Mouse (Mus musculus) hindbrain, embryonic 15.5 days (tissue): ENCODE measurements around the gene Robo1. TPM values are rescaled to one million over a fixed set of nuclear protein-coding genes. Genes with fewer than 3 reads are reported as not detected.

Experiments used
- ATAC-seq: fragments of 200-750 bp; cut with Nextera tagmentation; 2 replicates; pipeline ENCODE4 v1.8.0; 2017; ENCODE audit warnings: low read depth, moderate number of reproducible peaks, moderate TSS enrichment; ENCODE audit not compliant: low FRiP score
- H3K27ac ChIP-seq: fragments of 300-500 bp; sonication (generic); replicated peaks from 2 replicates; pipeline ENCODE4 v1.5.1; 2015; ENCODE audit warnings: mild to moderate bottlenecking, inconsistent platforms
- H3K27me3 ChIP-seq: fragments of 300-500 bp; sonication (generic); 2 replicates; pipeline ENCODE4 v1.6.1; 2015; ENCODE audit warnings: control low read depth, inconsistent platforms
- H3K36me3 ChIP-seq: fragments of 300-500 bp; sonication (generic); 2 replicates; pipeline ENCODE4 v1.6.1; 2015; ENCODE audit warnings: control low read depth, inconsistent platforms
- H3K4me1 ChIP-seq: fragments of 300-500 bp; sonication (generic); replicated peaks from 2 replicates; pipeline ENCODE4 v1.6.1; 2015; ENCODE audit warnings: control low read depth, inconsistent platforms
- H3K4me2 ChIP-seq: fragments of 300-500 bp; sonication (generic); 2 replicates; pipeline ENCODE4 v1.6.1; 2015; ENCODE audit warnings: moderate library complexity, mild to moderate bottlenecking, inconsistent platforms
- H3K4me3 ChIP-seq: fragments of 300-500 bp; sonication (generic); 2 replicates; pipeline ENCODE4 v1.5.1; 2015; ENCODE audit warnings: mild to moderate bottlenecking, inconsistent platforms
- H3K9ac ChIP-seq: fragments of 300-500 bp; sonication (generic); 2 replicates; pipeline ENCODE4 v1.6.1; 2015; ENCODE audit warnings: inconsistent platforms
- H3K9me3 ChIP-seq: fragments of 300-500 bp; sonication (generic); 2 replicates; pipeline ENCODE4 v1.6.1; 2016; ENCODE audit warnings: control low read depth, inconsistent platforms
- WGBS: fragments of 180-500 bp; shearing (Covaris S2); methylation state at CpG from one replicate; pipeline ENCODE4 v1.1.7; 2015; 5-methylcytosine and 5-hydroxymethylcytosine counted together
- polyA plus RNA-seq: library from polyadenylated mRNA; unstranded; fragments of >200 nt; fragmentation: Nextera tagmentation; extraction: Ambion mirVana; gene quantifications from 2 replicates; pipeline ENCODE4 v1.2.1, GENCODE M21; 2015

The Robo1 gene
- polyA plus RNA-seq, 1 experiment from 2014 or later = 33.1 TPM

DNA sequence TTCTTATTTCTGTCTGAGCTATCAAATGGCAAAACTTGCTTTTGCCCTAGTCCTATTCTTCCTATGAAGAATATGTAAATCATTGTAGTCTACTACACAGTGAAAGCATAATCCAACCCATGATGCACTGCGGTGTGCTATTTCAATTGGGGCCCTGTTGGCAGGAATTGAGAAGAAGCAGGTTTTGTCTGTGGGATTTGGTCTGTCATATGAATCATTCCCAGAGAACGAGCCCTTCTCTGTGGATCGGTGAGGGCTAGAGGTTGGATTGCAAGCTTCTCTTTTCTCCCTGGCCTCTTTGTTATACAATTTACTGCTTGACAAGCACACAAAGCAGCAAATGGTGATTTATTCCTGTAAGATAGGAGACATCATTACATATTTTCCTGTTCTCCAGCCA lies 85.4 kb downstream of the Robo1 start:
- ATAC-seq = no peak
- Histone ChIP-seq H3K36me3 (no peaks in the 10 kb centered on the region), H3K27me3 (no peaks in the 10 kb centered on the region), H3K4me2 (no peak overlapping the region), H3K9ac (no peak overlapping the region), H3K27ac (no peak overlapping the region), H3K9me3 (no peaks in the 10 kb centered on the region), H3K4me3 (no peak overlapping the region), H3K4me1 (no peaks in the 10 kb centered on the region)
- WGBS = 45% methylated on average over 3 of the region's 3 CpGs

DNA sequence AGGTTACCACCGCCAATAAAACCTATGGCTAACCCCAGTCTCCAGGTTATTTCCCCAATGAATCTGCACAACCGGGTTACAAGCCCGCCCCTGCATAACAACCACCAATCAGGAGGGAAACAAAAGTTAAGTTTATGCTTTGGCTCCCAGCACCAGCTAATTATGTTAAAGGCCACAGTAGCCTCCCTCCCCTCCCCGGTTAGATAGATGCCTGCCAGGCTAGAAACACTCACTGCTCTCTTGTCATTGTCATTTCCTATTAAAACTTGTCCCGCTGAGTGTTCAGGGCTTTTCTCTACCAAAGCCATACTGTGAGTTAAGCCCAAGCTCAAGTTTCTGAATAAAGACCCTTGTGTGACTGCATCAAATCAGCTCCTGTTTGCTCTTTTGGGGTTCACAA lies 90.7 kb downstream of the Robo1 start:
- Histone ChIP-seq H3K9me3 (no peaks in the 10 kb centered on the region), H3K27ac (no peak overlapping the region), H3K4me3 (no peak overlapping the region), H3K9ac (no peak overlapping the region), H3K36me3 (no peaks in the 10 kb centered on the region), H3K4me1 (peaks cover 6% of the 10 kb centered on the region), H3K27me3 (no peaks in the 10 kb centered on the region), H3K4me2 (no peak overlapping the region)
- 38% methylated on average over 5 of the region's 5 CpGs for WGBS
- no peak for ATAC-seq

DNA sequence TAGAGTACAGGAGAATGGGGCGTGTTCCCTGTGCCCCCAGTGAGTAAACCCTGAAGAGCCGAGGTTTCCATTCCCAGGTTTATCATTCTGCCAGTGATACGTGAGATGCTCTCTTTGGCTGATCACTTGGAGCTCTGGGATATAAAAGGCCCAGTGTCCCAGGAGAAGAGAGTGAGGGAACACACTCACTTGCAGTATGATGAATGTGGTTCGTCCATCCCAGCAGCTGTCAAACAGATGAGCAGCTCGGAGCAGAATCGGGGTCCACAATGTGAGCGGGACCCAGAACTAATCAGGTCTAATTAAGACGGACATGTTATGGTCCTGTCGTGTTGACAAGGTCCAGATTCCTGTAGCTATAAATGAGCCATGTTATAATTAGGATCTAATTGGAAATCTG lies 94.3 kb downstream of the Robo1 start:
- ATAC-seq = peak; percentile 79; the same call in 1 of the 2 replicates
- H3K4me2 ChIP-seq = peak overlapping the region; percentile 33
- WGBS = 14% methylated on average over 9 of the region's 9 CpGs

DNA sequence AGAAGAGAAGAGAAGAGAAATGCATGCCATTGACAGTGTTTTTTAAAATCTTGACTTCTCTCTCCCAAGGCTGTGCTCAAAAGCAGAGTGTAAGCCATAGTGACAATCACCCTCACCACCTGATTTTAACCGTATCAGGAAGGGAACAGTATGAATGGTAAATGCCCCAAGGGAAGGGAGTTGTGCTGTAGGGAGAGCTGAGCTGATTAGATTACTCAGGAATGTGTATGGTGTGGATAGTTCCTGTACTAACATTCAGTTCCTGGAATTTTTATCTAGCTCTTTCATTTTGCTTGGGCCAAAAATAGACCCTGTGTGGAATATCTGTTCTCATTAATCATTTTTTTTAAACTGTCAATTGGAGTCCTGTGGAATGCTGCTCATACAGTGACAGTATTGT lies 101.7 kb downstream of the Robo1 start:
- no peaks in the 10 kb centered on the region for H3K9me3 ChIP-seq
- H3K27me3 ChIP-seq = no peaks in the 10 kb centered on the region
- WGBS = 54% methylated on average over 1 of the region's 1 CpGs
- no peaks in the 10 kb centered on the region for H3K4me1 ChIP-seq
- no peak overlapping the region for H3K4me3 ChIP-seq
- H3K9ac ChIP-seq = no peak overlapping the region
- ATAC-seq = no peak
- H3K36me3 ChIP-seq = no peaks in the 10 kb centered on the region
- no peak overlapping the region for H3K27ac ChIP-seq
- no peak overlapping the region for H3K4me2 ChIP-seq

More for the DNA sequence above, 94.3 kb downstream of the Robo1 start:
- no peaks in the 10 kb centered on the region for H3K27me3 ChIP-seq
- no peak overlapping the region for H3K27ac ChIP-seq
- no peak overlapping the region for H3K9ac ChIP-seq
- H3K4me1 ChIP-seq = peaks cover 6% of the 10 kb centered on the region
- H3K4me3 ChIP-seq = no peak overlapping the region
- no peaks in the 10 kb centered on the region for H3K9me3 ChIP-seq
- no peaks in the 10 kb centered on the region for H3K36me3 ChIP-seq

DNA sequence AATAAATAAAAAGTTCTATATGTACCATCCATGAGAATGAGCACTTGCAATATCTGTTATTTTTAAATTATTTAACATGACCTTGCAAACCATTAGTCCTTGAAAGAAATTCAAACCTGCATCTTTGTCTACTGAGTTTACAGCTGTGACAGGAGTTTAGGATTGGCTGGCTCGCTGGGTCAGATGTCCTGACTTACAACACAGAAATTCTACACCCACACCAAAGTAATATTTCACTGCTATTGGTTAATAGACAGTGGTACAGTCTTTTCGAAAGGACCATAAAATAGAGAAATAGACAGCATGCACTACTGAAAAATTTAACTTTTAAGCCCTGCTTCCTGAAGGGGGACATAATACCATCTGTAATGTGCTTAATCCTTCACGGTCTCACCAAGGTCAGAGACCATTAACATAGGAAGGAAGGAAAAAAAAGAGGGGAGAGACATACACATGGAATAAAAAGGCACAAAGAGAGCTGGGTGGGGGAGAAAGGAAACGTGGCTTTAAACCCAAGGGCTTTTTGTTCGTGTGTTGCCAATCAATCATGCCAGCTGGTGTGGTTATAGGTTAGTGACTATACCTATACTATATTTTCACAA lies 103.7 kb downstream of the Robo1 start:
- no peaks in the 10 kb centered on the region for H3K36me3 ChIP-seq
- no peaks in the 10 kb centered on the region for H3K4me1 ChIP-seq
- WGBS = 42% methylated on average over 5 of the region's 5 CpGs
- H3K9ac ChIP-seq = no peak overlapping the region
- no peak overlapping the region for H3K27ac ChIP-seq
- H3K4me2 ChIP-seq = no peak overlapping the region
- no peak overlapping the region for H3K4me3 ChIP-seq
- ATAC-seq = no peak
- H3K9me3 ChIP-seq = no peaks in the 10 kb centered on the region
- no peaks in the 10 kb centered on the region for H3K27me3 ChIP-seq

DNA sequence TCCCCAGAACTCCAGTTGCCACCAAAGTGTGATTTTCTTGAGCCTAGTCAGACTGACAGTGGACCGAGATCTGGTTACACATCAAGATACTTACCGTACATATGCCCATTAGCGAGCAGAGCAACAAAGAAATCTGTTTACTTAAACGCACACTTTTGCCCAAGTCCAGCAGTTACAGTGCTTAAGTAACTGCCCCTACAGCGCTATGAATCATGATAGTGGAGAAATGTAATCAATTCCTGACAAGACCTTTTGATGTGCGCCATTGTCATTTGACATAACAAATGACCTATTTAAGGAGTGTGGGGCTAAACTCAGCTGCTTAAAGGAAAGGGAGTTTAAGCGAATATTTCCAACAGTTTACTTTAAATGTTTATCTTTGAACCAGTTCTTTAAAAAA lies 104.8 kb downstream of the Robo1 start:
- no peak for ATAC-seq
- Histone ChIP-seq H3K36me3 (no peaks in the 10 kb centered on the region), H3K4me1 (no peaks in the 10 kb centered on the region), H3K4me3 (no peak overlapping the region), H3K9ac (no peak overlapping the region), H3K4me2 (no peak overlapping the region), H3K9me3 (no peaks in the 10 kb centered on the region), H3K27me3 (no peaks in the 10 kb centered on the region), H3K27ac (no peak overlapping the region)
- WGBS = 52% methylated on average over 7 of the region's 7 CpGs

DNA sequence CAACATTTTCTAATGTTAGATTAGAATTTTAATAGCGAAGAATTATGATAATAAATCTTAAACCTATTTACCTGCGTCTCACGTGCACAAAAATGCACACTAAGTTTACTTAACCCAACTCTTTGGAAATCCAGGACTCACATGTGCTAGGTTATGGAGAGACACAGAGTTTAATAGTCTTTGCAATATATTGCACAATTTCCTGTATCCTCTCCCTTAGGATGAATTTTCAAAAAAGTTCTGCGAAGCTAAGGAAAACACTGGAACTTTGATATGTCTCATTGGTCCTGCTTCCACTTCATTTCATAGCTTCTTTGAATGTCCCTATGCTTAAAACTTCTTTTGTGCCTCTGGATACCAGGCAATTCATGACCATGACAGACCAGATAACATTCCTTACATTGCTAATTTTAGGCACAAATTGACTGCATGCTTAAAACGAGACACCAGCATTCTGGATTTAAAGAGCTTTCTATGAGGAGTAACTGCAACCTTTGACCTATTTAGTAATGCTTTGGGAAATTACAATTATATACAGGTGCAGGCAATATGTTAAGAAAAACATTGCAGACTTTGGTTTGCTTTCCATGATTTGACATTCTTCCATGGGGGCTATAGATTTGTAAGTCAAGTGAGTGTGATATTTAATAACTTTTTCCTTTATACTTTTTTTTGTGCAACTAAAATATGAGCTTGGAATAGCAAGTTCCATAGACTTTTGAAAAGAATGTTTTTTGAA lies 111.4 kb downstream of the Robo1 start:
- no peak overlapping the region for H3K4me2 ChIP-seq
- H3K9ac ChIP-seq = no peak overlapping the region
- H3K4me1 ChIP-seq = no peaks in the 10 kb centered on the region
- no peaks in the 10 kb centered on the region for H3K36me3 ChIP-seq
- H3K4me3 ChIP-seq = no peak overlapping the region
- H3K27me3 ChIP-seq = no peaks in the 10 kb centered on the region
- no peaks in the 10 kb centered on the region for H3K9me3 ChIP-seq
- no peak for ATAC-seq
- WGBS = 76% methylated on average over 5 of the region's 5 CpGs
- H3K27ac ChIP-seq = no peak overlapping the region

DNA sequence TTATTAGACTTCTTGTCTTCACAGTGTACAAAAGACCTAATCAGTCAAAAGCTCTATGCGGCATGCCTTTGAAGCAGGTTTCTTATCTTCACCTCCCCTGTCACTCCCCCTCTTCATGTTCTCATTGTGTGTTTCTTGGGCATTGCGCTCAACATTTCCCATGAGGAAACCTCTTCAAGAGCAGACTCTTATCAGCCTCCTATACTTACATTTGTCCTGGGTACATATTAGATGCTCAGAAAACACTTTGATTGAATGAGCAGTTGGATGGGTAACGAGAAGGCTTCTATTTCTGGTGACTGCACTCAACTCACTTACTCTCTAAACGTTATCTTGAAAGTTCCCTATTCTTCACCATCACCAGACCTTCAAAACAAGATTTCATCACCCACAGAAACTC lies 114.3 kb downstream of the Robo1 start:
- no peaks in the 10 kb centered on the region for H3K9me3 ChIP-seq
- no peaks in the 10 kb centered on the region for H3K4me1 ChIP-seq
- H3K4me2 ChIP-seq = no peak overlapping the region
- 68% methylated on average over 4 of the region's 4 CpGs for WGBS
- no peaks in the 10 kb centered on the region for H3K36me3 ChIP-seq
- no peak overlapping the region for H3K27ac ChIP-seq
- H3K27me3 ChIP-seq = no peaks in the 10 kb centered on the region
- no peak for ATAC-seq
- no peak overlapping the region for H3K9ac ChIP-seq
- H3K4me3 ChIP-seq = no peak overlapping the region

DNA sequence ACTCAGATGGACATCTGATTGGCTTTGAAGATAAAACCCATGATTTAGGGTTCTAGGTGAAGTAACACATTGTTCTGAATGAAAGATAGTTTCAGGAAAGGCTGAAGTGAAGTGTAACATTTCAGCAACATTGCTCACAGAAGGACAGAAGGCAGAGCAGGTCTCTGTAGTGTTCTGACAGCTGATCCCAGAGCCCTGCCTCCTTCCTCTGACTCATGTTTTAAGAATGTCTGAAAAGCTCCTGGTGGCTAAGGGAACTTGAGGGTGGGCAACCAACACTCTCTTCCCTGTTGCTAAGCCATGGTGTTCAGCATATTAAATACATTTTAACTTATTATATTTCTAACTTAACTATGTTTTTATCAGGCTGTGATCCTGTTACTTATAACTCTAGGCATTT lies 126.3 kb downstream of the Robo1 start:
- H3K4me1 ChIP-seq = no peaks in the 10 kb centered on the region
- H3K27ac ChIP-seq = no peak overlapping the region
- H3K4me2 ChIP-seq = no peak overlapping the region
- no peak overlapping the region for H3K4me3 ChIP-seq
- H3K36me3 ChIP-seq = no peaks in the 10 kb centered on the region
- H3K9me3 ChIP-seq = no peaks in the 10 kb centered on the region
- ATAC-seq = no peak
- no peak overlapping the region for H3K9ac ChIP-seq
- H3K27me3 ChIP-seq = no peaks in the 10 kb centered on the region

DNA sequence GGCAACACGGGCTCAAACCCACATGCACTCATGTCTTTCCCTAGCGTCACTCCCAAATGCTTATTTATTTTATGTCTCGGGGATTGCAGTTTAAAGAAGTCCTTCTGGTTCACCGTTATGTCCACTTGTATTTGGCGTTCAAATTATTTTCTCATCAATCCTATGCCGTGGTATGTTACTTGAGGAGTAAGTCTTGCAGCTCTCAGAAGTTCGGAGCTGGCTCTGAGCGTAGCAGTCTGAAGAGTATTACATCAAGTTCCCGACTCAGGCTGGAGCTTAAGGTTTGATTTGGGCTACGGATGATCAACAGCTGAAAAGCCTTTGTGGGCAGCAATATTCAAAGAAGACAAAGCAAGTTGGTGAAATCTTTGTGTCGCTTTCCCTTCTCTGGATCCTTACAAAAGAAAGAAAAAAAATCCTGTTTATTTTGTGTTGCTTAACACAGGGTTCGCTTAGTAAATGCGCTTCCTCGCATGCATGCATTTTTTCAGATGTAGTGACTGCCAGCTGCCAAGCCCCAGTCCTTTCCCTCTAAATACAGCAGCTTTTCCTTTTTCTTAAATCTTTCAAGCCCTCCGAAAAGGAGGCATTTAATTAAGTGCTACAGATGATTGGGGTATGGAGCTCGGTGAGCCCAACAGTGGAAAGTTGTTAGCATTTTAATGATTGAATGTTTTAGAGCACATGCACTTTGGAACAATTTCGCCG lies 136.5 kb downstream of the Robo1 start:
- no peak overlapping the region for H3K4me3 ChIP-seq
- ATAC-seq = no peak
- no peaks in the 10 kb centered on the region for H3K4me1 ChIP-seq
- 54% methylated on average over 18 of the region's 18 CpGs for WGBS
- no peaks in the 10 kb centered on the region for H3K9me3 ChIP-seq
- H3K9ac ChIP-seq = no peak overlapping the region
- H3K27ac ChIP-seq = no peak overlapping the region
- no peak overlapping the region for H3K4me2 ChIP-seq
- H3K27me3 ChIP-seq = no peaks in the 10 kb centered on the region
- no peaks in the 10 kb centered on the region for H3K36me3 ChIP-seq

DNA sequence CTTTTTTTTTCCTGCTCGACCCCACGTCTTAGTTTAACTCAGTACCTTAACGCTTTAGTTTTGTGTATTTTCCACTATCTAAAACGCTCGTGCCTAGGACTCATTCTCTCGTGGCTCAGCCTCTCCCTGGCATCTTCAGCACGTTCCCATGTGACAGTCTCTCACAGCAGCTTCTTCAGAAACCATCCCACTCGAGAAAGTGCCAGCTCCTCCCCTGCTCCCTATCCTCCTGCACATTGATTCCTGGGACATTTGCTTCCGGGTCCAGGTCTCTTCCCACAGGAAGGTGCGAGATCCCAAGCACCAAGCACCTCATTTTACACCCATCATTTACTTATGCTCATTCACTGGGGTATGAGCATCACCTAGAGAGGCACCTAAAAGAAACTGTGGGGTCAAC lies 150.0 kb downstream of the Robo1 start:
- Histone ChIP-seq H3K9ac (no peak overlapping the region), H3K4me1 (no peaks in the 10 kb centered on the region), H3K4me3 (no peak overlapping the region), H3K4me2 (no peak overlapping the region), H3K27me3 (no peaks in the 10 kb centered on the region), H3K36me3 (no peaks in the 10 kb centered on the region), H3K27ac (no peak overlapping the region), H3K9me3 (no peaks in the 10 kb centered on the region)
- ATAC-seq = no peak
- 59% methylated on average over 10 of the region's 10 CpGs for WGBS

DNA sequence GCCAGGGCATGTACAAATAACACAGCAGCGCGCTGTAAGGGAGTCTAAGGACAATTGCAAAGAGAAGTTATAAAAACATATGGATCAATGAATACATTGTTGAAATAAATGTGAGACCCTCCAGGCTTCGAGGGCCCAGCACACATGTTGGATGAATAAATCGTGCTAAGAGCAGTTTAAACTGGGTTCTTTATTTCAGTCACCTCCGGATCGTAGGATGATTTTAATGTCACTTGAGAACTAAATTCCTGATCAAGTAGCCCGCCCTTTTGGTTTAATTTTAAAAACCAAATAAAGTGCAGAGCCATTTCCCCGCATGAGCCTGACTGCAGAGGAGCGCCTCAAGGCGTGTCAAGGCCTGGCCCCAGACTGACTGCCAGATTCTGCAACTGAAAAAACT lies 150.5 kb downstream of the Robo1 start:
- Histone ChIP-seq H3K9ac (no peak overlapping the region), H3K27ac (no peak overlapping the region), H3K4me3 (no peak overlapping the region), H3K4me2 (no peak overlapping the region), H3K4me1 (no peaks in the 10 kb centered on the region), H3K27me3 (no peaks in the 10 kb centered on the region), H3K36me3 (no peaks in the 10 kb centered on the region), H3K9me3 (no peaks in the 10 kb centered on the region)
- 59% methylated on average over 10 of the region's 10 CpGs for WGBS
- no peak for ATAC-seq
